Comparison of ENCODE assay signal across 8 mouse cellular contexts in genomic region chr17:43518644-43519409, GRCm38 (mm10). TPM values are rescaled to one million over a fixed set of nuclear protein-coding genes. Genes with fewer than 3 reads are reported as not detected.
DNase-seq lines count a peak whose midpoint lies in the region; ATAC-seq and TF ChIP-seq lines count a peak whose summit lies in the region.

No protein-coding gene starts in this region.

- H3K9me3 ChIP-seq in embryonic facial prominence, embryonic 10.5 days = no peaks in the 10 kb centered on the region
- H3K9me3 ChIP-seq in limb, embryonic 14.5 days (ENCODE audit: control insufficient read depth, low read length) = no peaks in the 10 kb centered on the region
- H3K9me3 ChIP-seq in stomach, embryonic 16.5 days (replicated peaks; ENCODE audit: control insufficient read depth, low read length) = no peaks in the 10 kb centered on the region; the same call in 1 of the 2 replicates

- H3K27ac ChIP-seq in embryonic facial prominence, embryonic 10.5 days (replicated peaks) = no peak overlapping the region
- H3K27ac ChIP-seq in limb, embryonic 14.5 days (replicated peaks; ENCODE audit: low read depth, low read length) = no peak overlapping the region
- H3K27ac ChIP-seq in stomach, embryonic 16.5 days (ENCODE audit: low read length) = no peak overlapping the region

- ATAC-seq in limb, embryonic 14.5 days (ENCODE audit: low FRiP score, low read depth) = peak; percentile 82
- peak; percentile 71 for ATAC-seq in monocyte, adult 5-6 weeks (replicated peaks; ENCODE audit: insufficient number of reproducible peaks, low FRiP score, low TSS enrichment, poor library complexity, severe bottlenecking)
- peak; percentile 64; the same call in 1 of the 2 replicates for ATAC-seq in stomach, embryonic 16.5 days (ENCODE audit: insufficient read depth, low FRiP score)

- H3K4me1 ChIP-seq in embryonic facial prominence, embryonic 10.5 days = no peaks in the 10 kb centered on the region
- no peaks in the 10 kb centered on the region for H3K4me1 ChIP-seq in limb, embryonic 14.5 days (ENCODE audit: control insufficient read depth, insufficient read depth, low read length)
- H3K4me1 ChIP-seq in stomach, embryonic 16.5 days (ENCODE audit: control insufficient read depth, insufficient read depth, low read length) = no peaks in the 10 kb centered on the region

- 30% methylated on average over 18 of the region's 18 CpGs for WGBS in embryonic facial prominence, embryonic 10.5 days
- WGBS in limb, embryonic 14.5 days = 26% methylated on average over 18 of the region's 18 CpGs
- WGBS in stomach, embryonic 16.5 days = 23% methylated on average over 18 of the region's 18 CpGs

- peak; percentile 14 for DNase-seq in 3134 (ENCODE audit: extremely low read depth, insufficient read length, low spot score)
- DNase-seq in adrenal gland, postnatal 14 days = peak; percentile 73
- DNase-seq in embryonic facial prominence, embryonic 10.5 days (ENCODE audit: low spot score) = peak; percentile 74
- peak; percentile 9 to 19 for DNase-seq in heart, adult 9 months (ENCODE audit: low spot score in 2 of 2)
- DNase-seq in kidney, adult 9 months = peak; percentile 59
- peak; percentile 81 for DNase-seq in limb, embryonic 14.5 days (ENCODE audit: low spot score)

- no peak for TF ChIP-seq POLR2A in limb, embryonic 14.5 days (IDR thresholded peaks at IDR 0.05; ENCODE audit: borderline replicate concordance, extremely low read depth, insufficient read depth, insufficient read length)

- no peak overlapping the region for H3K4me2 ChIP-seq in limb, embryonic 14.5 days (replicated peaks; ENCODE audit: low read depth, low read length, severe bottlenecking)
- H3K4me2 ChIP-seq in stomach, embryonic 16.5 days (ENCODE audit: low read depth, low read length) = no peak overlapping the region

- no peak overlapping the region for H3K4me3 ChIP-seq in embryonic facial prominence, embryonic 10.5 days
- no peak overlapping the region for H3K4me3 ChIP-seq in limb, embryonic 14.5 days (replicated peaks; ENCODE audit: low read length)
- no peak overlapping the region for H3K4me3 ChIP-seq in stomach, embryonic 16.5 days (replicated peaks; ENCODE audit: low read length)

- H3K36me3 ChIP-seq in embryonic facial prominence, embryonic 10.5 days (replicated peaks) = no peaks in the 10 kb centered on the region
- no peaks in the 10 kb centered on the region for H3K36me3 ChIP-seq in limb, embryonic 14.5 days (ENCODE audit: control insufficient read depth, insufficient read depth, low read length)
- no peaks in the 10 kb centered on the region for H3K36me3 ChIP-seq in stomach, embryonic 16.5 days (ENCODE audit: control insufficient read depth, insufficient read depth, low read length)

- no peak overlapping the region for H3K9ac ChIP-seq in limb, embryonic 14.5 days (ENCODE audit: low read depth, low read length, severe bottlenecking)
- no peak overlapping the region for H3K9ac ChIP-seq in stomach, embryonic 16.5 days (ENCODE audit: low read length)

- H3K27me3 ChIP-seq in embryonic facial prominence, embryonic 10.5 days (replicated peaks; ENCODE audit: low read depth, poor library complexity, severe bottlenecking) = peaks cover 3% of the 10 kb centered on the region; the same call in 1 of the 2 replicates
- no peaks in the 10 kb centered on the region for H3K27me3 ChIP-seq in limb, embryonic 14.5 days (ENCODE audit: control insufficient read depth, insufficient read depth, low read length)
- 0 out of 2 replicates have a peak, but pooled peaks cover 3% of the 10 kb centered on the region for H3K27me3 ChIP-seq in stomach, embryonic 16.5 days (ENCODE audit: control insufficient read depth, insufficient read depth, low read length)

RNA-seq across cellular contexts. Expression of gene Mep1a, which starts 16.2 kb away (rescaled TPM):
- 0.15 TPM in 1 of 2 replicates, not detected in the other for total RNA-seq in adrenal gland, postnatal 14 days (2021)
- not detected in 2 replicates for polyA plus RNA-seq in embryonic facial prominence, embryonic 10.5 days (2016; fragmentation: Nextera tagmentation; extraction: Ambion mirVana)
- 0.13 and 0.21 TPM in 2 replicates for polyA plus RNA-seq in limb, embryonic 14.5 days (2012; rRNA removed)
- 0.08 TPM in 1 of 2 replicates, not detected in the other for polyA plus RNA-seq in limb, embryonic 14.5 days (2014; fragmentation: Nextera tagmentation; extraction: Ambion mirVana)
- total RNA-seq in monocyte, adult 5-6 weeks (2017) = not detected in 3 replicates
- 2.8 and 3.3 TPM in 2 replicates for polyA plus RNA-seq in stomach, embryonic 16.5 days (2015; fragmentation: Nextera tagmentation; extraction: Ambion mirVana)

RNA-seq across cellular contexts. Expression of gene Ankrd66, which starts 24.6 kb away (rescaled TPM):
- total RNA-seq in adrenal gland, postnatal 14 days (2021) = not detected in 2 replicates
- polyA plus RNA-seq in embryonic facial prominence, embryonic 10.5 days (2016; fragmentation: Nextera tagmentation; extraction: Ambion mirVana) = 0.19 and 0.30 TPM in 2 replicates
- polyA plus RNA-seq in limb, embryonic 14.5 days (2012; rRNA removed) = 0.14 and 0.18 TPM in 2 replicates
- 0.14 TPM in 1 of 2 replicates, not detected in the other for polyA plus RNA-seq in limb, embryonic 14.5 days (2014; fragmentation: Nextera tagmentation; extraction: Ambion mirVana)
- 0.87 to 2.3 TPM in 2 of 3 replicates, not detected in the other for total RNA-seq in monocyte, adult 5-6 weeks (2017)
- not detected in 2 replicates for polyA plus RNA-seq in stomach, embryonic 16.5 days (2015; fragmentation: Nextera tagmentation; extraction: Ambion mirVana)

RNA-seq across cellular contexts. Expression of gene Pla2g7, which starts 49.1 kb away (rescaled TPM):
- 23.3 and 26.2 TPM in 2 replicates for total RNA-seq in adrenal gland, postnatal 14 days (2021)
- 5.0 and 5.1 TPM in 2 replicates for polyA plus RNA-seq in embryonic facial prominence, embryonic 10.5 days (2016; fragmentation: Nextera tagmentation; extraction: Ambion mirVana)
- 4.2 and 5.5 TPM in 2 replicates for polyA plus RNA-seq in limb, embryonic 14.5 days (2012; rRNA removed)
- polyA plus RNA-seq in limb, embryonic 14.5 days (2014; fragmentation: Nextera tagmentation; extraction: Ambion mirVana) = 9.3 and 11.3 TPM in 2 replicates
- 148 to 346 TPM (median 288 TPM) in 3 replicates for total RNA-seq in monocyte, adult 5-6 weeks (2017)
- 9.8 and 12.5 TPM in 2 replicates for polyA plus RNA-seq in stomach, embryonic 16.5 days (2015; fragmentation: Nextera tagmentation; extraction: Ambion mirVana)

Comparison
In these comparisons a context has a peak if more than half of its experiments do, and no peak if none do; other contexts are left out.
1. DNase-seq: peak in every context shown above with its lines; median percentile 81 in limb, embryonic 14.5 days; 74 in embryonic facial prominence, embryonic 10.5 days; 73 in adrenal gland, postnatal 14 days; 59 in kidney, adult 9 months; 14 in 3134; 14 in heart, adult 9 months.